Mouse (Mus musculus): ENCODE measurements at regions not wholly inside any gene's neighbourhood (a gene's known extent, or its start where the extent isn't known, plus 50 kb on each side); places are given as distances from the start of the nearest gene placed in this dataset.

GRCm38 (mm10) chr11:45241671-45242070, 610.2 kb upstream of the Clint1 start:
- no peak for DNase-seq

- DNase-seq: no peak
Observed at GRCm38 (mm10) chr11:45244796-45245195, 607.1 kb upstream of the Clint1 start.

- no peak for DNase-seq
Observed at GRCm38 (mm10) chr11:45256019-45256418, 595.8 kb upstream of the Clint1 start.

- no peak for DNase-seq
Observed at GRCm38 (mm10) chr11:45262198-45262597, 589.7 kb upstream of the Clint1 start.

- peak; percentile 5 for DNase-seq
Observed at GRCm38 (mm10) chr11:45264001-45264400, 587.9 kb upstream of the Clint1 start.

GRCm38 (mm10) chr11:45265171-45265988, 586.5 kb upstream of the Clint1 start:
- peak; percentile 9 for DNase-seq

GRCm38 (mm10) chr11:45265989-45266302, 585.9 kb upstream of the Clint1 start:
- no peak for DNase-seq

GRCm38 (mm10) chr11:45269215-45269614, 582.6 kb upstream of the Clint1 start:
- DNase-seq: no peak

GRCm38 (mm10) chr11:45271206-45271605, 580.6 kb upstream of the Clint1 start:
- no peak for DNase-seq

- DNase-seq: no peak
Observed at GRCm38 (mm10) chr11:45274446-45275119, 577.3 kb upstream of the Clint1 start.

- DNase-seq: no peak
Observed at GRCm38 (mm10) chr11:45275170-45275569, 576.7 kb upstream of the Clint1 start.

- DNase-seq: no peak
Observed at GRCm38 (mm10) chr11:45296772-45297171, 555.1 kb upstream of the Clint1 start.

GRCm38 (mm10) chr11:45311934-45312333, 539.9 kb upstream of the Clint1 start:
- no peak for DNase-seq

- no peak for DNase-seq
Observed at GRCm38 (mm10) chr11:45323766-45324165, 528.1 kb upstream of the Clint1 start.

GRCm38 (mm10) chr11:45330319-45330718, 521.5 kb upstream of the Clint1 start:
- DNase-seq: no peak

GRCm38 (mm10) chr11:45333756-45334155, 518.1 kb upstream of the Clint1 start:
- DNase-seq: no peak

GRCm38 (mm10) chr11:45349331-45349730, 502.5 kb upstream of the Clint1 start:
- DNase-seq: no peak

GRCm38 (mm10) chr11:45365343-45365742, 486.5 kb upstream of the Clint1 start:
- DNase-seq: no peak

GRCm38 (mm10) chr11:45389243-45390146, 462.4 kb upstream of the Clint1 start:
- DNase-seq: no peak

GRCm38 (mm10) chr11:45396009-45396408, 455.8 kb upstream of the Clint1 start:
- no peak for DNase-seq

GRCm38 (mm10) chr11:45398188-45398587, 453.7 kb upstream of the Clint1 start:
- no peak for DNase-seq

- DNase-seq: no peak
Observed at GRCm38 (mm10) chr11:45404377-45405029, 447.3 kb upstream of the Clint1 start.
